Mouse (Mus musculus): ENCODE data around the gene Eif3d.

The Eif3d gene

GRCm38 (mm10) chr15:77916851-77917544 is 53.6 kb downstream of the Eif3d start:
- DNase-seq: peak; percentile 93 to 95

DNA sequence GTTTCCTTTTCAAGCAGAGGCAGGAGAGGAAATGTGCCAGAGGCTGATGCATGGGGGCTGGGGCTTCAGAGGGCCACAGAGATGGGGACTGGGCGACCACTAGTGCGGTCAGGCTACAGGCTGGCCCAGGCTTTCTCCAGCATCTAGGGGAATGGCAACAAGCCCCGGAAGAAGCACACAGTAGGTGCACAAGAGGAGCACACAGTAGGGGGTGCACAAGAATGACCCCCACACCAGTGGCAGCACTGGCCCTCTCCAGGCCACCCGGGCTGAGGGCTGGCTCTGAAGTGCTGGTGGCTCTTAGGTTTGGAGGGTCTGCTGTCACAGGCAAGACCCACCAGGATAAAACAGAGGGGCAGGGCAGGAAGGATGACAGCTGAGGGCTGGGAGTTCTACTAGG is 55.3 kb downstream of the Eif3d start:
- no peak for DNase-seq

DNA sequence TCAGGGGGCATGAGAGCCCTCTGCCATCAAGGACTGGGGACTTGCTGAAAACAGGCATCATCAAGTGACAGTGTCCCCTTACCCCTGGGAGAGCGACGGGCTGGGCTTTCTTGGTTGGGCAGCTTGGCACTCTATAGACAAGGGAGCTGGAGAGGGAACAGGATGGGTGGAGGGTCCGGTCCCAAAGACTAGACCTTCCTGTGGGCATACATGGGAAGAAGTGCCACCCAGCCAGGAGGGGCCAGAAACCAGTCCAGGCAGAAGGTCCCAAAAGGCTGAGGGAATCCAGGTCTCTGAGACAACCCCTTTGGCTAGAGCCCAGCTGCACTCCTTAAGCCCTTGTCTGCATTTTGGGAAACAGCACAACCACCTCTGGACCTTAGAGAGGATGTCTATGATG is 56.1 kb downstream of the Eif3d start:
- no peak for DNase-seq

- DNase-seq: no peak
Observed at GRCm38 (mm10) chr15:77913054-77913453, 57.6 kb downstream of the Eif3d start.

- no peak for DNase-seq
Observed at GRCm38 (mm10) chr15:77912585-77912984, 58.0 kb downstream of the Eif3d start.

GRCm38 (mm10) chr15:77912048-77912447 is 58.6 kb downstream of the Eif3d start:
- DNase-seq: no peak

DNA sequence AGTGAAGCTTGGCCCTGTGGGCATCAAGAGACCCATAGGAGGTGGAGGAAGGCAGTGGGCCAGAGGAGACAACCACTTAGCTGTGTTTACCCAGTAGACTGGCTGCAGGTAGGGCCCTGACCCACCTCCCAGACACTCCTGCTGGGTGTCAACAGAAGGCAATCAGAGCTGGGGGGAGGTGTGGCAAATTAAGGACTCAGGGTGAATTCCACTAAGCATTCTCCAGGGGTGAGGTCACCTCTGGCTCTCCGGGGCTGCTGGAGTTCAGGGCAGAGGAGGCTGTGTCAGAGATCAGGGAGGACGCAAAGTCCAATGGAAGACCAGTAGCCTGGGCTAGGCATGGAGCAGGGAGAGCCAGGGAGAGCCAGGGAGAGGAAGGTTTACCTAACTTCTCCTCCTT is 59.5 kb downstream of the Eif3d start:
- no peak for DNase-seq

All from cerebellum, postnatal 25 days (tissue).